Mouse (Mus musculus) embryonic facial prominence, embryonic 13.5 days (tissue): ENCODE results near the gene Nf2. TPM values are rescaled to one million over a fixed set of nuclear protein-coding genes. Genes with fewer than 3 reads are reported as not detected.

Source experiments
- ATAC-seq: fragments of 200-750 bp; cut with Nextera tagmentation; 2 replicates; pipeline ENCODE4 v1.8.0; 2017; ENCODE audit warnings: low read depth; ENCODE audit not compliant: insufficient number of reproducible peaks, insufficient read depth, low FRiP score, low TSS enrichment
- H3K27ac ChIP-seq: fragments of 300-500 bp; sonication (generic); 2 replicates; pipeline ENCODE4 v1.5.1; 2015; ENCODE audit warnings: moderate library complexity, mild to moderate bottlenecking, inconsistent platforms
- H3K27me3 ChIP-seq: fragments of 300-500 bp; sonication (generic); 2 replicates; pipeline ENCODE4 v1.6.1; 2015; ENCODE audit warnings: mild to moderate bottlenecking, inconsistent platforms
- H3K36me3 ChIP-seq: fragments of 300-500 bp; sonication (generic); 2 replicates; pipeline ENCODE4 v1.6.1; 2015; ENCODE audit warnings: mild to moderate bottlenecking, inconsistent platforms
- H3K4me1 ChIP-seq: fragments of 300-500 bp; sonication (generic); 2 replicates; pipeline ENCODE4 v1.6.1; 2015; ENCODE audit warnings: inconsistent platforms
- H3K4me2 ChIP-seq: fragments of 300-500 bp; sonication (generic); 2 replicates; pipeline ENCODE4 v1.6.1; 2015; ENCODE audit warnings: moderate library complexity, mild to moderate bottlenecking, inconsistent platforms
- H3K4me3 ChIP-seq: fragments of 300-500 bp; sonication (generic); 2 replicates; pipeline ENCODE4 v1.5.1; 2015; ENCODE audit warnings: mild to moderate bottlenecking, inconsistent platforms
- H3K9ac ChIP-seq: fragments of 300-500 bp; sonication (generic); 2 replicates; pipeline ENCODE4 v1.6.1; 2015; ENCODE audit warnings: mild to moderate bottlenecking, inconsistent platforms
- H3K9me3 ChIP-seq: fragments of 300-500 bp; sonication (generic); 2 replicates; pipeline ENCODE4 v1.6.1; 2016; ENCODE audit warnings: inconsistent platforms
- WGBS: fragments of 180-500 bp; shearing (Covaris S2); methylation state at CpG from one replicate; pipeline ENCODE4 v1.1.7; 2015; ENCODE audit warnings: mixed read lengths; 5-methylcytosine and 5-hydroxymethylcytosine counted together
- polyA plus RNA-seq: library from polyadenylated mRNA; unstranded; fragments of >200 nt; fragmentation: Nextera tagmentation; extraction: Ambion mirVana; gene quantifications from 2 replicates; pipeline ENCODE4 v1.2.1, GENCODE M21; 2015

The Nf2 gene
- polyA plus RNA-seq, 1 experiment from 2014 or later = 55.7 TPM

GRCm38 (mm10) chr11:4756984-4757788, 92.2 kb downstream of the Nf2 start:
- Histone ChIP-seq H3K9me3 (no peaks in the 10 kb centered on the region; the same call in 1 of the 2 replicates), H3K36me3 (no peaks in the 10 kb centered on the region), H3K4me2 (no peak overlapping the region), H3K9ac (no peak overlapping the region), H3K27me3 (peaks cover 26% of the 10 kb centered on the region), H3K27ac (no peak overlapping the region), H3K4me3 (no peak overlapping the region), H3K4me1 (no peaks in the 10 kb centered on the region)
- no peak for ATAC-seq
- WGBS = 81% methylated on average over 11 of the region's 11 CpGs

GRCm38 (mm10) chr11:4756460-4756859, 92.9 kb downstream of the Nf2 start:
- 79% methylated on average over 9 of the region's 9 CpGs for WGBS
- ATAC-seq = no peak

GRCm38 (mm10) chr11:4754867-4755266, 94.5 kb downstream of the Nf2 start:
- H3K27me3 ChIP-seq = peaks cover 22% of the 10 kb centered on the region
- ATAC-seq = no peak
- WGBS = 76% methylated on average over 11 of the region's 11 CpGs

More at GRCm38 (mm10) chr11:4756460-4756859, 92.9 kb downstream of the Nf2 start:
- Histone ChIP-seq H3K4me3 (no peak overlapping the region), H3K27ac (no peak overlapping the region), H3K9ac (no peak overlapping the region), H3K27me3 (peaks cover 21% of the 10 kb centered on the region), H3K4me2 (no peak overlapping the region), H3K36me3 (no peaks in the 10 kb centered on the region), H3K9me3 (no peaks in the 10 kb centered on the region; the same call in 1 of the 2 replicates), H3K4me1 (no peaks in the 10 kb centered on the region)

DNA sequence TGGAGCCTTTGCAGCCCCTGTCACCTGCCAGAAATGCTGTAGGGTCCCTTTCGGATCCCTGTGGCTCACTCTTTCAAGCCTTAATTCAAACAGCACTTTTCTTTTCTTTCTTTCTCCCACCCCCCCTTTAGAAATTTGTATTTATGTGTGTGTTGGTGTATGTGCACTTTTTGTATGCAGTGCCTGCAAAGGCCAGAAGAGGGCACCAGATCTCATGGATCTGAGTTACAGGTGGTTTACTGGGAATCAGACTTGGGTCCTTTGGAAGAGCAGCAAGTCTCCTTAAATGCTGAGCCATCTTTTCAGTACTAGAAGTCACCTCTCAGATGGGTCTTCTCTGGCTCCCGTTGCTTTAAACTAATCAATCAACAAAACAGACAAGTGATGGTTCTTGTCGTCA, 95.3 kb downstream of the Nf2 start:
- ATAC-seq = no peak
- no peak overlapping the region for H3K27ac ChIP-seq
- H3K4me3 ChIP-seq = no peak overlapping the region
- H3K4me2 ChIP-seq = no peak overlapping the region
- no peaks in the 10 kb centered on the region for H3K36me3 ChIP-seq
- peaks cover 30% of the 10 kb centered on the region for H3K27me3 ChIP-seq
- H3K9me3 ChIP-seq = no peaks in the 10 kb centered on the region; the same call in 1 of the 2 replicates
- H3K4me1 ChIP-seq = no peaks in the 10 kb centered on the region
- no peak overlapping the region for H3K9ac ChIP-seq
- 88% methylated on average over 3 of the region's 3 CpGs for WGBS

More at GRCm38 (mm10) chr11:4754867-4755266, 94.5 kb downstream of the Nf2 start:
- H3K9me3 ChIP-seq = no peaks in the 10 kb centered on the region; the same call in 1 of the 2 replicates
- H3K36me3 ChIP-seq = no peaks in the 10 kb centered on the region
- no peaks in the 10 kb centered on the region for H3K4me1 ChIP-seq
- no peak overlapping the region for H3K4me2 ChIP-seq
- H3K4me3 ChIP-seq = no peak overlapping the region
- H3K27ac ChIP-seq = no peak overlapping the region
- no peak overlapping the region for H3K9ac ChIP-seq

- peaks cover 42% of the 10 kb centered on the region for H3K27me3 ChIP-seq
- ATAC-seq = no peak
Measured at GRCm38 (mm10) chr11:4752836-4753235, 96.5 kb downstream of the Nf2 start.

DNA sequence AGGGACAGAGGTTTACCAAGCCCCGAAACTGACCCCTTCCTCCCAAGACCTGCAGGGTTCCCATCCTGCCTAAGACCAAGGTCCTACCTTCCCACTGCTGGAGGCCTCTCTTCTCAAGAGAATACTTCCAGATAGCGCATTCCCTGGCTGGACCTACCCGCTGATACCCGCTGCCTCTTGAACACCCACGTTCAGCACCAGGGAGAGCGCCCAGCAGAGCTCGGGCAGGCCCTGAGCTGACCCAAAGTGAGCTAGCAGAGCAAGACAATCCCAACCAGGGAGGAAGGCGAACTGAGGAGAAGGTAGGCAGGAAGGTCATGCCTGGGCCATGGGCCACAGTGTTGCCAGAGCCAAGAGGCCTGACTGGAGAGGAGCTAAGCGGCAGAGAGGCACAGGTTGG, 99.1 kb downstream of the Nf2 start:
- H3K36me3 ChIP-seq = no peaks in the 10 kb centered on the region
- no peaks in the 10 kb centered on the region; the same call in 1 of the 2 replicates for H3K9me3 ChIP-seq
- H3K4me3 ChIP-seq = no peak overlapping the region
- no peak overlapping the region for H3K9ac ChIP-seq
- WGBS = 6% methylated on average over 9 of the region's 9 CpGs
- H3K27ac ChIP-seq = no peak overlapping the region
- no peak overlapping the region for H3K4me2 ChIP-seq
- H3K4me1 ChIP-seq = peaks cover 16% of the 10 kb centered on the region
- H3K27me3 ChIP-seq = peaks cover 68% of the 10 kb centered on the region
- ATAC-seq = no peak

More at GRCm38 (mm10) chr11:4752836-4753235, 96.5 kb downstream of the Nf2 start:
- no peak overlapping the region for H3K9ac ChIP-seq
- no peaks in the 10 kb centered on the region for H3K36me3 ChIP-seq
- H3K4me3 ChIP-seq = no peak overlapping the region
- no peak overlapping the region for H3K4me2 ChIP-seq
- H3K27ac ChIP-seq = no peak overlapping the region
- 32% methylated on average over 10 of the region's 10 CpGs for WGBS
- no peaks in the 10 kb centered on the region; the same call in 1 of the 2 replicates for H3K9me3 ChIP-seq
- H3K4me1 ChIP-seq = no peaks in the 10 kb centered on the region

- no peak overlapping the region for H3K9ac ChIP-seq
- H3K4me1 ChIP-seq = peaks cover 16% of the 10 kb centered on the region
- WGBS = 2% methylated on average over 12 of the region's 12 CpGs
- H3K4me3 ChIP-seq = peak overlapping the region; percentile 55
- no peaks in the 10 kb centered on the region for H3K9me3 ChIP-seq
- peaks cover 93% of the 10 kb centered on the region for H3K27me3 ChIP-seq
- no peak for ATAC-seq
- H3K4me2 ChIP-seq = peak overlapping the region; percentile 98
- no peak overlapping the region for H3K27ac ChIP-seq
- H3K36me3 ChIP-seq = no peaks in the 10 kb centered on the region
Measured at GRCm38 (mm10) chr11:4747285-4747684, 102.1 kb downstream of the Nf2 start.

DNA sequence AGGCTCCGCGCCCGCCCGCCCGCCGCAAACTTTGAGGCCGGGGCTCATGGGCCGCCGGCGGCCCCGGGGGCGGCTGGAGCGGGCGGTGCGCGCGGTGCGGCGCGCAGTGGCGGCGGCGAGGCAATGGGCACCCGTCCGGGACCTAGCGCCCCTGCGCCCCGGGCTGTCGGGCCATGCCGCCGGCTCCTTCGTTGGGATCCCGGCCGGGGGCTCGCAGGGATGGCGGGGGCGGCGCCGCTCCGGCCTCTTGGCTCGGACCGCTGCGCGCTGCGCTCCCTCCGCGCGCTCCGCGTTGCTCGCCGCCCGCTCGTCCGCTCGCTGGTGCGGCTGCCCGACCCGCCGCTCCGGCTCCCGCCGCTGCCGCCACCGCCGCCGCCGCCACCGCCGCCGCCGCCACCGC, 102.6 kb downstream of the Nf2 start, which contains the start of gene Cabp7:
Cabp7 (minus strand) TSS at position 46 of the 400 bp plus-strand sequence.
- Histone ChIP-seq H3K27ac (no peak within 1 kb of the TSS), H3K9ac (peak within 1 kb of the TSS; percentile 59)
- ATAC-seq = no peak

DNA sequence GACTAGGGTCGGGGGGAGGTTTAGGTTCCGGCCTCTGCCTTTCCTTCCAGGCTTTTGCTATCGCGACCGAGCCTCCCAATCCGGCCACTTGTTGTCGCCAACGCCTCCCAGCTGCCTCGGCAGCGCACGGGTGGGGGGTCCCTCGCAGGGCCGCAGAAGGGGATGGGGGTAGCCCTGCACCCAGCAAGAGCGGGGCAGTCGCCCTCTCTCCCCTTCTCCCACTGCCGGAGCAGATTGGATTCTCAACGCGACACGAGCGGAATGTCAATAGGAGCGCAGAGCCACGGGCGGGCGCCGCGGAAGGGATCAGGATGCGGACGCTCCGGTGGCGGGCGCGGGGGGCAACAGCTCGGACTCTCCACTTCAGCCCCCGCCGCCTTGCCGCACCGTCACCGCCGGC, 103.4 kb downstream of the Nf2 start:
- Histone ChIP-seq H3K9ac (peak overlapping the region; percentile 59), H3K9me3 (no peaks in the 10 kb centered on the region), H3K36me3 (no peaks in the 10 kb centered on the region), H3K4me3 (peak overlapping the region; percentile 55), H3K4me2 (peak overlapping the region; percentile 98), H3K27ac (no peak overlapping the region), H3K27me3 (peaks cover 95% of the 10 kb centered on the region), H3K4me1 (peaks cover 16% of the 10 kb centered on the region)
- no peak for ATAC-seq
- 0% methylated on average over 39 of the region's 39 CpGs for WGBS

More for the DNA sequence above, 102.6 kb downstream of the Nf2 start, which contains the start of gene Cabp7:
- peaks cover 16% of the 10 kb centered on the region for H3K4me1 ChIP-seq
- peak within 1 kb of the TSS; percentile 55 for H3K4me3 ChIP-seq
- H3K36me3 ChIP-seq = no peaks in the 10 kb centered on the region
- peaks cover 95% of the 10 kb centered on the region for H3K27me3 ChIP-seq
- H3K9me3 ChIP-seq = no peaks in the 10 kb centered on the region
- under 1% methylated on average over 39 of the region's 73 CpGs for WGBS
- H3K4me2 ChIP-seq = peak within 1 kb of the TSS; percentile 98

DNA sequence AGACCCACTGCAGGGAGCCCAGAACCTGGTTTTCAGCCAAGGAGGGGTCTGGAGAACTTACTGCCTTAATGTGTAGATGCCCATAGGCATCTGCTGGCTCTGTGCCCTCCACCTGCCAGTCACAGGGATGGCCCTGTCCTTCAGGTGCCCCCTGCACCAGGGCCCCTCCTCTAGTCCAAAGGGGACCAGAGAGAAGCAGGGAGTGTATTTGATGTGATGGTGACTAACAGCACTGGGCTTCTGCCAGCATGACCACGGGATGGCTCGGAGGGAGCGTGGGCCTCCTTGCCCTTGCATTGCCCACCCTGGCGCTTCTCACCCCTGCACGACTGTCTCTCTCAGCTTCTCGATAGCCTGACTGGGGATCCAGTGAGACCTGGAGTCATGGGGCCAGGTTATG, 104.6 kb downstream of the Nf2 start:
- Histone ChIP-seq H3K9ac (no peak overlapping the region), H3K4me1 (peaks cover 16% of the 10 kb centered on the region), H3K27me3 (peaks cover 86% of the 10 kb centered on the region), H3K4me3 (no peak overlapping the region), H3K27ac (no peak overlapping the region), H3K9me3 (no peaks in the 10 kb centered on the region), H3K36me3 (no peaks in the 10 kb centered on the region), H3K4me2 (no peak overlapping the region)
- ATAC-seq = no peak
- 60% methylated on average over 6 of the region's 6 CpGs for WGBS

- Histone ChIP-seq H3K27ac (no peak overlapping the region), H3K4me1 (peaks cover 2% of the 10 kb centered on the region), H3K9me3 (no peaks in the 10 kb centered on the region), H3K9ac (no peak overlapping the region), H3K4me3 (no peak overlapping the region), H3K27me3 (peaks cover 47% of the 10 kb centered on the region), H3K4me2 (no peak overlapping the region), H3K36me3 (no peaks in the 10 kb centered on the region)
- no peak for ATAC-seq
- WGBS = 57% methylated on average over 5 of the region's 5 CpGs
Measured at GRCm38 (mm10) chr11:4740785-4741184, 108.6 kb downstream of the Nf2 start.

- Histone ChIP-seq H3K36me3 (0 out of 2 replicates have a peak, but pooled peaks cover 2% of the 10 kb centered on the region), H3K9ac (no peak overlapping the region), H3K4me1 (no peaks in the 10 kb centered on the region), H3K27ac (no peak overlapping the region), H3K4me2 (no peak overlapping the region), H3K4me3 (no peak overlapping the region), H3K9me3 (no peaks in the 10 kb centered on the region), H3K27me3 (peaks cover 26% of the 10 kb centered on the region)
- no peak for ATAC-seq
- WGBS = 90% methylated on average over 16 of the region's 16 CpGs
Measured at GRCm38 (mm10) chr11:4738719-4739118, 110.6 kb downstream of the Nf2 start.
